Mouse (Mus musculus) kidney, embryonic 14.5 days (tissue): ENCODE measurements around the gene Top3a. TPM values are rescaled to one million over a fixed set of nuclear protein-coding genes. Genes with fewer than 3 reads are reported as not detected.
A peak's percentile ranks its signal among the peaks of the same experiment; 100 is the strongest.

Experiments used
- ATAC-seq: fragments of 200-750 bp; cut with Nextera tagmentation; 2 replicates; pipeline ENCODE4 v1.8.0; 2017; ENCODE audit warnings: moderate number of reproducible peaks, mild to moderate bottlenecking, moderate TSS enrichment, moderate library complexity; ENCODE audit not compliant: low FRiP score, low TSS enrichment
- H3K27ac ChIP-seq: fragments of 300-500 bp; sonication (generic); 2 replicates; pipeline ENCODE4 v1.5.1; 2014; ENCODE audit warnings: low read depth, mild to moderate bottlenecking, low read length, moderate library complexity, mixed read lengths
- H3K27me3 ChIP-seq: fragments of 300-500 bp; sonication (generic); 2 replicates; pipeline ENCODE4 v1.6.1; 2014; ENCODE audit warnings: mild to moderate bottlenecking, low read length; ENCODE audit not compliant: control insufficient read depth, insufficient read depth
- H3K36me3 ChIP-seq: fragments of 300-500 bp; sonication (generic); 2 replicates; pipeline ENCODE4 v1.6.1; 2014; ENCODE audit warnings: low read length, mixed read lengths; ENCODE audit not compliant: control insufficient read depth, insufficient read depth
- H3K4me1 ChIP-seq: fragments of 300-500 bp; sonication (generic); 2 replicates; pipeline ENCODE4 v1.6.1; 2014; ENCODE audit warnings: low read length, mixed read lengths; ENCODE audit not compliant: control insufficient read depth, insufficient read depth
- H3K4me2 ChIP-seq: fragments of 300-500 bp; sonication (generic); replicated peaks from 2 replicates; pipeline ENCODE4 v1.6.1; 2014; ENCODE audit warnings: low read depth, mild to moderate bottlenecking, low read length
- H3K4me3 ChIP-seq: fragments of 300-500 bp; sonication (generic); 2 replicates; pipeline ENCODE4 v1.5.1; 2014; ENCODE audit warnings: mild to moderate bottlenecking, low read length
- H3K9ac ChIP-seq: fragments of 300-500 bp; sonication (generic); 2 replicates; pipeline ENCODE4 v1.6.1; 2014; ENCODE audit warnings: low read depth, mild to moderate bottlenecking, low read length, moderate library complexity
- H3K9me3 ChIP-seq: fragments of 300-500 bp; sonication (generic); 2 replicates; pipeline ENCODE4 v1.6.1; 2016; ENCODE audit warnings: low read length; ENCODE audit not compliant: control insufficient read depth
- WGBS: fragments of 180-500 bp; shearing (Covaris S2); extraction: QIAGEN DNeasy Blood & Tissue Kit; methylation state at CpG from one replicate; pipeline ENCODE4 v1.1.7; 2014; 5-methylcytosine and 5-hydroxymethylcytosine counted together
- polyA plus RNA-seq: library from polyadenylated mRNA; unstranded; fragments of >200 nt; fragmentation: Nextera tagmentation; extraction: Ambion mirVana; gene quantifications from 2 replicates; pipeline ENCODE4 v1.2.1, GENCODE M21; 2014

The Top3a gene
- polyA plus RNA-seq, 1 experiment from 2014 or later: 21.5 TPM

DNA sequence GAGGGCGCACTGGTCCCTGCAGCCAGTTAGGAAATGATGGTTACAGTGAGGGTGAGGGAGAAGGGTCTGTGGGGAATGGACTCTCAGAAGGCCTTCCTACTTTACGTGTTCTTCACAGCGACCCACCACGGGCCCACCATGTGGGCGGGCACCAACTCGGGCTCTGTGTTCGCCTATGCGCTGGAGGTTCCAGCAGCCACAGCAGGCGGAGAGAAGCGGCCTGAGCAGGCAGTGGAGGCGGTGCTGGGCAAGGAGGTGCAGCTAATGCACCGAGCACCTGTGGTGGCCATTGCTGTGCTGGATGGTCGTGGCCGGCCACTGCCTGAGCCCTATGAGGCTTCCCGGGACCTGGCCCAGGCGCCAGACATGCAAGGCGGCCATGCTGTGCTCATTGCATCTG is 65.9 kb downstream of the Top3a start:
- Histone ChIP-seq H3K36me3 (peaks cover 100% of the 10 kb centered on the region), H3K4me2 (no peak overlapping the region), H3K27ac (no peak overlapping the region), H3K9me3 (no peaks in the 10 kb centered on the region), H3K27me3 (no peaks in the 10 kb centered on the region), H3K9ac (no peak overlapping the region), H3K4me1 (no peaks in the 10 kb centered on the region), H3K4me3 (no peak overlapping the region)
- WGBS: 91% methylated on average over 17 of the region's 17 CpGs
- ATAC-seq: no peak

DNA sequence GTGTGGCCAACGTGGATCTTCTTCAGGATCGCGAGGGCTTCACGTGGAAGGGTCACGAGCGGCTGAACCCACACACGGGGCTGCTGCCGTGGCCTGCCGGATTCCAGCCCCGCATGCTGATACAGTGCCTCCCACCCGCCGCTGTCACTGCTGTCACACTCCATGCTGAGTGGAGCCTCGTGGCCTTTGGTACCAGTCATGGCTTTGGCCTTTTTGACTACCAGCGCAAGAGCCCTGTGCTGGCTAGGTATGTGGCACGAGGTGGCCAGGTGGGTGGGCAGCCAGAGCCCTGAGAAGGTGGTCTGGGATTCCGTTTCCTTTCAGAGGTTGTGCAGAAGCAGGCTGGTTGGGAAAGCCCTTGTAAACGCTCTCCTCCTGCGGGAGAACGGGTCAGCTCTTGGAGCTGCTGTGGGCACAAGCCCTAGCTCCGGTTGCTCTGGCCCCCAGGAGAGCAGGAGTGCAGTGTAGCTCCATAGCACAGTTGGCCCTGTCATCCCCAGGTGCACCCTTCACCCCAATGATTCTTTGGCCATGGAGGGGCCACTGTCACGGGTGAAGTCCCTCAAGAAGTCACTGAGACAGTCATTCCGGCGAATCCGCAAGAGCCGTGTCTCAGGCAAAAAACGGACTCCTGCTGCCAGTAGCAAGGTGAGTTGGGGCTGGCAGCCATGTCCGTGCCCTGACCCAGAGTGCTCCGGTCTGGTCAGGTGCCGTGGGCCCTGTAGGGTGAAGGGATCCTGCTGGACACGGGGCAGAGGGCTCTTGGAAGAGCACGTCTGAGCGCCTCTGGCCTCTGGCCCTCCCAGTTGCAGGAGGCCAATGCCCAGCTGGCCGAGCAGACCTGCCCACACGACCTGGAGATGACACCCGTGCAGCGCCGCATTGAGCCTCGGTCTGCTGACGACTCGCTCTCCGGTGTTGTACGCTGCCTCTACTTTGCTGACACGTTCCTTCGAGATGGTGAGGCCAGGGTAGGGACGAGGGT is 67.4 kb downstream of the Top3a start:
- Histone ChIP-seq H3K9me3 (no peaks in the 10 kb centered on the region), H3K4me1 (no peaks in the 10 kb centered on the region), H3K9ac (no peak overlapping the region), H3K27me3 (no peaks in the 10 kb centered on the region), H3K27ac (no peak overlapping the region), H3K4me2 (no peak overlapping the region), H3K36me3 (peaks cover 96% of the 10 kb centered on the region), H3K4me3 (no peak overlapping the region)
- ATAC-seq: no peak
- WGBS: 90% methylated on average over 45 of the region's 45 CpGs

DNA sequence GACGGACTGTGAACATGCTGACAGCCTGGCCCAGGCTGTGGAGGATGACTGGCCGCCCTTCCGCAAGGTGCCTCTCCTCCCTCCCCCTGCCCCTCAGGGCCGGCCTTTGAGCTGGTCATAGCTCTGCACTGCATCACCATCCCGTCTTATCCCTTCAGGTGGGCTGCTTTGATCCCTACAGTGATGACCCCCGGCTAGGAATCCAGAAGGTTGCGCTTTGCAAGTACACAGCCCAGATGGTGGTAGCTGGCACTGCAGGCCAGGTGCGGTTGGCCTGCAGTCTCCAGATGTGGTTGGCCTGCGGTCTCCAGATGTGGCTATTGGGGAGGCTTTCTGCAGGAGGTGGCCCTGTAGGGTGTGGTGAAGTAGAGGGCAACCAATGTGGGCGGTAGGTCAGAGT is 68.5 kb downstream of the Top3a start:
- Histone ChIP-seq H3K4me1 (no peaks in the 10 kb centered on the region), H3K9ac (no peak overlapping the region), H3K4me3 (no peak overlapping the region), H3K27ac (no peak overlapping the region), H3K4me2 (no peak overlapping the region), H3K27me3 (no peaks in the 10 kb centered on the region), H3K36me3 (peaks cover 93% of the 10 kb centered on the region), H3K9me3 (no peaks in the 10 kb centered on the region)
- no peak for ATAC-seq
- WGBS: 92% methylated on average over 10 of the region's 10 CpGs

DNA sequence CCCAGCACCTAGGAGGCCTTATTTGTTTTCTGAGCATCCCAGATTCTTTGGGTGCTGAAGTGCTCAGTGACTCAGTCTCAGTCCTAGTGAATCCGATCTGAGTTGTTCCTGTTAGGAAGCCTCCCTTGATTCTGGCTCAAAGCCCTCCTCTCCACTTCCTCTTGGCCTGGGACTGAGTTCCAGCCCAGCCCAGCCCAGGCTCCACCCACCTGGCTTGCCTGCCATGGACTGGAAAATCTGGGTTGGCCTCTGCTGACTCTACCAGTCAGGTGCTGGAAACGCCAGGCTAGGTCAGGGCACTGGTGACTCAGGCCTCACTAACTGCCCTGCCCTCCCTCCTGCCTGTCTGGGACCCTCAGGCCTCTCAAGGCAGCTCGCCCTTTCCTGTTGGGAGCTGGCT is 69.5 kb downstream of the Top3a start:
- Histone ChIP-seq H3K36me3 (peaks cover 85% of the 10 kb centered on the region), H3K4me1 (0 out of 2 replicates have a peak, but pooled peaks cover 3% of the 10 kb centered on the region), H3K9ac (no peak overlapping the region), H3K27ac (no peak overlapping the region), H3K9me3 (no peaks in the 10 kb centered on the region), H3K4me3 (no peak overlapping the region), H3K4me2 (no peak overlapping the region), H3K27me3 (no peaks in the 10 kb centered on the region)
- no peak for ATAC-seq
- 66% methylated on average over 3 of the region's 3 CpGs for whole genome bisulfite sequencing

GRCm38 (mm10) chr11:60706696-60707480 is 70.3 kb downstream of the Top3a start:
- H3K4me3 ChIP-seq: no peak overlapping the region
- H3K9me3 ChIP-seq: no peaks in the 10 kb centered on the region
- H3K9ac ChIP-seq: no peak overlapping the region
- WGBS: 65% methylated on average over 14 of the region's 14 CpGs
- peak; percentile 44; the same call in 1 of the 2 replicates for ATAC-seq
- H3K4me2 ChIP-seq: no peak overlapping the region
- H3K36me3 ChIP-seq: peaks cover 79% of the 10 kb centered on the region
- H3K27ac ChIP-seq: no peak overlapping the region
- no peaks in the 10 kb centered on the region for H3K27me3 ChIP-seq
- H3K4me1 ChIP-seq: 0 out of 2 replicates have a peak, but pooled peaks cover 3% of the 10 kb centered on the region

- 90% methylated on average over 7 of the region's 7 CpGs for WGBS
Observed at GRCm38 (mm10) chr11:60706076-60706475, 71.1 kb downstream of the Top3a start.

GRCm38 (mm10) chr11:60705255-60705654 is 71.9 kb downstream of the Top3a start:
- H3K9ac ChIP-seq: no peak overlapping the region
- peaks cover 17% of the 10 kb centered on the region for H3K4me1 ChIP-seq
- no peaks in the 10 kb centered on the region for H3K9me3 ChIP-seq
- H3K4me2 ChIP-seq: no peak overlapping the region
- WGBS: 87% methylated on average over 3 of the region's 3 CpGs
- ATAC-seq: no peak
- no peak overlapping the region for H3K4me3 ChIP-seq
- peaks cover 63% of the 10 kb centered on the region for H3K36me3 ChIP-seq
- no peaks in the 10 kb centered on the region for H3K27me3 ChIP-seq
- no peak overlapping the region for H3K27ac ChIP-seq

More at GRCm38 (mm10) chr11:60706076-60706475, 71.1 kb downstream of the Top3a start:
- no peak overlapping the region for H3K27ac ChIP-seq
- no peak overlapping the region for H3K9ac ChIP-seq
- H3K36me3 ChIP-seq: peaks cover 71% of the 10 kb centered on the region
- H3K4me2 ChIP-seq: no peak overlapping the region
- no peak for ATAC-seq
- H3K27me3 ChIP-seq: no peaks in the 10 kb centered on the region
- no peaks in the 10 kb centered on the region for H3K9me3 ChIP-seq
- no peak overlapping the region for H3K4me3 ChIP-seq
- peaks cover 9% of the 10 kb centered on the region; the same call in 1 of the 2 replicates for H3K4me1 ChIP-seq

DNA sequence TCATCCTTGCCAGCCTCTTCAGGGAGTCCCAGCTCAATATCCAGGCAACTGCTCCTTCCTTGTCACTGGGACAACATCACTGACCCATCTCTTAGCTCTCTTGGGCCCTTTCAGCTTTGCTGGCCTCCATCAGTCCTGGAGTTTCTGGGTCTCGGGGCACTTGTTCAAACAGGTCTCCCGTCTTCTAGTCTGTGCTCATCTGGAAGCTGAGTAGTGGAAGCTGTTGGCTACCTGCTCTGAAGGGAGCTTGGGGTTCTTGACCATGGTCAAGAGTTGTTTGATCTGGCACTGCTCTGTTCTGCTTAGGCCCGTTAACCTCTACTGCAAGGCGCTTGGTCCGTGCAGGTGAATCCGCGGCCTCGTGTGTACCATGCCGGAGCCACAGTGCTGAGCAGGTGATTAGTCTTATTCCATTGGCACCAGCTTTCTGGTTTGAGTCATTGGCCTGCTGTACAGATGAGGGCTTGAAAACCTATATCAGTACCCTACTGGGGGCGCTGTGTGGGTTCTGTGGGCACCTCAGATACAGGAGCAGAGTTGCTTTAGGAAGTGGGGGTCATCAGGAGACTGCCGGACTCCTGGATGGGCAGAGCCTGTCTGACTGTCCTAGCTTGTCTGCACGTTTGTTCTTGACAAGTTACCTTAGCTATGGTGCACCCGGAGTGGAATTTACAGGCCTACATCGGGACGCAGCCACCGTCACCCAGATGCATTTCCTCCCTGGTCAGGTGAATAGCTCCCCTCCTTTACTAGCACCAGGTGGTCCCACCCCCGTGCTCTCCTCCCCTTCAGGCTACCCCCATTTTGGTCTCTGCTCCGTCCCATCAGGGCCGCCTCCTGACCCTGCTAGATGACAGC is 72.9 kb downstream of the Top3a start:
- ATAC-seq: no peak
- Histone ChIP-seq H3K4me3 (no peak overlapping the region), H3K9me3 (no peaks in the 10 kb centered on the region), H3K36me3 (peaks cover 53% of the 10 kb centered on the region), H3K9ac (no peak overlapping the region), H3K4me1 (peaks cover 18% of the 10 kb centered on the region), H3K4me2 (no peak overlapping the region), H3K27me3 (no peaks in the 10 kb centered on the region), H3K27ac (no peak overlapping the region)
- 97% methylated on average over 19 of the region's 19 CpGs for WGBS
